8 mouse cellular contexts compared by ENCODE assay signal in genomic region chr2:131254329-131254713, GRCm38 (mm10). TPM values are rescaled to one million over a fixed set of nuclear protein-coding genes. Genes with fewer than 3 reads are reported as not detected.
A peak's percentile ranks its signal among the peaks of the same experiment; 100 is the strongest.
DNase-seq lines count a peak whose midpoint lies in the region; ATAC-seq lines count a peak whose summit lies in the region.

No protein-coding gene starts in this region.

- 0 out of 2 replicates have a peak overlapping the region, but pooled peaks have one; percentile 10 for H3K27ac ChIP-seq in midbrain, embryonic 10.5 days (replicated peaks)
- no peak overlapping the region for H3K27ac ChIP-seq in midbrain, embryonic 16.5 days (ENCODE audit: low read length)
- H3K27ac ChIP-seq in heart, embryonic 13.5 days (replicated peaks), result peak overlapping the region; percentile 73
- peak overlapping the region; percentile 69; the same call in 1 of the 2 replicates for H3K27ac ChIP-seq in limb, embryonic 12.5 days
- H3K27ac ChIP-seq in stomach, embryonic 14.5 days (ENCODE audit: low read length), result peak overlapping the region; percentile 81; the same call in 1 of the 2 replicates
- H3K27ac ChIP-seq in forebrain, embryonic 12.5 days, result no peak overlapping the region

- H3K9ac ChIP-seq in midbrain, embryonic 16.5 days (ENCODE audit: low read depth, low read length), result no peak overlapping the region
- peak overlapping the region; percentile 61 for H3K9ac ChIP-seq in heart, embryonic 13.5 days
- H3K9ac ChIP-seq in limb, embryonic 12.5 days (replicated peaks), result no peak overlapping the region
- no peak overlapping the region for H3K9ac ChIP-seq in stomach, embryonic 14.5 days (replicated peaks; ENCODE audit: low read depth, low read length)
- no peak overlapping the region for H3K9ac ChIP-seq in forebrain, embryonic 12.5 days

- no peak for DNase-seq in midbrain, embryonic 10.5 days (ENCODE audit: low spot score)
- no peak for DNase-seq in frontal cortex, postnatal 36 days (ENCODE audit: low spot score in 2 of 2)
- DNase-seq in thymus, postnatal 10 days (ENCODE audit: low spot score in 2 of 2), result no peak

- ATAC-seq in midbrain, embryonic 16.5 days, result no peak
- no peak for ATAC-seq in heart, embryonic 13.5 days (ENCODE audit: extremely low read depth, insufficient number of reproducible peaks, low FRiP score, low TSS enrichment)
- peak; percentile 49; the same call in 1 of the 2 replicates for ATAC-seq in limb, embryonic 12.5 days (ENCODE audit: insufficient number of reproducible peaks, insufficient read depth, low FRiP score, low TSS enrichment, low read depth)
- ATAC-seq in stomach, embryonic 14.5 days (ENCODE audit: insufficient number of reproducible peaks, insufficient read depth, low FRiP score, low read depth), result no peak
- no peak for ATAC-seq in forebrain, embryonic 12.5 days (ENCODE audit: low FRiP score)

- WGBS in midbrain, embryonic 10.5 days, result 88% methylated on average over 2 of the region's 2 CpGs
- 84% methylated on average over 2 of the region's 2 CpGs for WGBS in midbrain, embryonic 16.5 days
- WGBS in heart, embryonic 13.5 days, result 56% methylated on average over 2 of the region's 2 CpGs
- WGBS in limb, embryonic 12.5 days, result 34% methylated on average over 2 of the region's 2 CpGs
- 59% methylated on average over 2 of the region's 2 CpGs for whole genome bisulfite sequencing in stomach, embryonic 14.5 days
- WGBS in forebrain, embryonic 12.5 days, result 89% methylated on average over 2 of the region's 2 CpGs

- H3K36me3 ChIP-seq in midbrain, embryonic 10.5 days, result no peaks in the 10 kb centered on the region
- H3K36me3 ChIP-seq in midbrain, embryonic 16.5 days (ENCODE audit: control insufficient read depth, insufficient read depth, low read length), result no peaks in the 10 kb centered on the region
- peaks cover 7% of the 10 kb centered on the region for H3K36me3 ChIP-seq in heart, embryonic 13.5 days
- H3K36me3 ChIP-seq in limb, embryonic 12.5 days, result no peaks in the 10 kb centered on the region
- no peaks in the 10 kb centered on the region for H3K36me3 ChIP-seq in stomach, embryonic 14.5 days (ENCODE audit: control insufficient read depth, insufficient read depth, low read length)
- no peaks in the 10 kb centered on the region; the same call in 1 of the 2 replicates for H3K36me3 ChIP-seq in forebrain, embryonic 12.5 days (replicated peaks)

- H3K9me3 ChIP-seq in midbrain, embryonic 10.5 days (replicated peaks), result no peaks in the 10 kb centered on the region
- no peaks in the 10 kb centered on the region for H3K9me3 ChIP-seq in midbrain, embryonic 16.5 days (replicated peaks; ENCODE audit: control insufficient read depth, low read length, poor library complexity, severe bottlenecking)
- no peaks in the 10 kb centered on the region for H3K9me3 ChIP-seq in heart, embryonic 13.5 days
- no peaks in the 10 kb centered on the region for H3K9me3 ChIP-seq in limb, embryonic 12.5 days
- H3K9me3 ChIP-seq in stomach, embryonic 14.5 days (ENCODE audit: control insufficient read depth, low read depth, low read length), result no peaks in the 10 kb centered on the region
- H3K9me3 ChIP-seq in forebrain, embryonic 12.5 days, result no peaks in the 10 kb centered on the region

- no peaks in the 10 kb centered on the region for H3K27me3 ChIP-seq in midbrain, embryonic 10.5 days (ENCODE audit: low read depth, poor library complexity, severe bottlenecking)
- H3K27me3 ChIP-seq in midbrain, embryonic 16.5 days (ENCODE audit: control insufficient read depth, insufficient read depth, low read depth, low read length), result no peaks in the 10 kb centered on the region
- H3K27me3 ChIP-seq in heart, embryonic 13.5 days (replicated peaks), result no peaks in the 10 kb centered on the region
- H3K27me3 ChIP-seq in limb, embryonic 12.5 days, result no peaks in the 10 kb centered on the region
- no peaks in the 10 kb centered on the region for H3K27me3 ChIP-seq in stomach, embryonic 14.5 days (ENCODE audit: control insufficient read depth, insufficient read depth, low read length)
- H3K27me3 ChIP-seq in forebrain, embryonic 12.5 days, result no peaks in the 10 kb centered on the region

- H3K4me3 ChIP-seq in midbrain, embryonic 10.5 days, result no peak overlapping the region
- H3K4me3 ChIP-seq in midbrain, embryonic 16.5 days (ENCODE audit: low read depth, low read length), result no peak overlapping the region
- peak overlapping the region; percentile 11; the same call in 1 of the 2 replicates for H3K4me3 ChIP-seq in heart, embryonic 13.5 days
- H3K4me3 ChIP-seq in limb, embryonic 12.5 days (replicated peaks), result no peak overlapping the region
- H3K4me3 ChIP-seq in stomach, embryonic 14.5 days (ENCODE audit: low read depth, low read length), result no peak overlapping the region
- H3K4me3 ChIP-seq in forebrain, embryonic 12.5 days (replicated peaks), result no peak overlapping the region

- H3K4me1 ChIP-seq in midbrain, embryonic 10.5 days, result 0 out of 2 replicates have a peak, but pooled peaks cover 2% of the 10 kb centered on the region
- H3K4me1 ChIP-seq in midbrain, embryonic 16.5 days (ENCODE audit: control insufficient read depth, insufficient read depth, low read length), result no peaks in the 10 kb centered on the region
- peaks cover 36% of the 10 kb centered on the region for H3K4me1 ChIP-seq in heart, embryonic 13.5 days
- H3K4me1 ChIP-seq in limb, embryonic 12.5 days (replicated peaks), result peaks cover 17% of the 10 kb centered on the region
- H3K4me1 ChIP-seq in stomach, embryonic 14.5 days (ENCODE audit: control insufficient read depth, insufficient read depth, low read length), result peaks cover 10% of the 10 kb centered on the region; the same call in 1 of the 2 replicates
- H3K4me1 ChIP-seq in forebrain, embryonic 12.5 days, result no peaks in the 10 kb centered on the region; the same call in 1 of the 2 replicates

- no peak overlapping the region for H3K4me2 ChIP-seq in midbrain, embryonic 16.5 days (ENCODE audit: low read length)
- H3K4me2 ChIP-seq in heart, embryonic 13.5 days, result peak overlapping the region; percentile 54
- peak overlapping the region; percentile 22; the same call in 1 of the 2 replicates for H3K4me2 ChIP-seq in limb, embryonic 12.5 days
- 0 out of 2 replicates have a peak overlapping the region, but pooled peaks have one; percentile 16 for H3K4me2 ChIP-seq in stomach, embryonic 14.5 days (replicated peaks; ENCODE audit: low read depth, low read length)
- H3K4me2 ChIP-seq in forebrain, embryonic 12.5 days, result no peak overlapping the region

RNA-seq across cellular contexts. Expression of gene Pank2, which starts 8.0 kb away (rescaled TPM):
- polyA plus RNA-seq in midbrain, embryonic 10.5 days (2016; fragmentation: Nextera tagmentation; extraction: Ambion mirVana), result 43.6 and 49.1 TPM in 2 replicates
- polyA plus RNA-seq in midbrain, embryonic 16.5 days (2015; fragmentation: Nextera tagmentation; extraction: Ambion mirVana), result 20.3 and 22.6 TPM in 2 replicates
- polyA plus RNA-seq in heart, embryonic 13.5 days (2015; fragmentation: Nextera tagmentation; extraction: Ambion mirVana), result 20.8 and 25.1 TPM in 2 replicates
- polyA plus RNA-seq in limb, embryonic 12.5 days (2016; fragmentation: Nextera tagmentation; extraction: Ambion mirVana), result 59.7 and 65.6 TPM in 2 replicates
- polyA plus RNA-seq in stomach, embryonic 14.5 days (2014; fragmentation: Nextera tagmentation; extraction: Ambion mirVana), result 39.1 and 42.3 TPM in 2 replicates
- 58.5 and 70.4 TPM in 2 replicates for polyA plus RNA-seq in forebrain, embryonic 12.5 days (2016; fragmentation: Nextera tagmentation; extraction: Ambion mirVana)

RNA-seq across cellular contexts. Expression of gene Mavs, which starts 20.5 kb away (rescaled TPM):
- 20.6 and 21.4 TPM in 2 replicates for polyA plus RNA-seq in midbrain, embryonic 10.5 days (2016; fragmentation: Nextera tagmentation; extraction: Ambion mirVana)
- polyA plus RNA-seq in midbrain, embryonic 16.5 days (2015; fragmentation: Nextera tagmentation; extraction: Ambion mirVana), result 6.7 and 6.9 TPM in 2 replicates
- 18.8 and 20.1 TPM in 2 replicates for polyA plus RNA-seq in heart, embryonic 13.5 days (2015; fragmentation: Nextera tagmentation; extraction: Ambion mirVana)
- polyA plus RNA-seq in limb, embryonic 12.5 days (2016; fragmentation: Nextera tagmentation; extraction: Ambion mirVana), result 17.2 and 17.9 TPM in 2 replicates
- 15.2 and 15.5 TPM in 2 replicates for polyA plus RNA-seq in stomach, embryonic 14.5 days (2014; fragmentation: Nextera tagmentation; extraction: Ambion mirVana)
- 11.3 and 13.2 TPM in 2 replicates for polyA plus RNA-seq in forebrain, embryonic 12.5 days (2016; fragmentation: Nextera tagmentation; extraction: Ambion mirVana)

RNA-seq across cellular contexts. Expression of gene Ap5s1, which starts 47.4 kb away (rescaled TPM):
- polyA plus RNA-seq in midbrain, embryonic 10.5 days (2016; fragmentation: Nextera tagmentation; extraction: Ambion mirVana), result 25.9 and 28.9 TPM in 2 replicates
- polyA plus RNA-seq in midbrain, embryonic 16.5 days (2015; fragmentation: Nextera tagmentation; extraction: Ambion mirVana), result 33.0 and 34.7 TPM in 2 replicates
- polyA plus RNA-seq in heart, embryonic 13.5 days (2015; fragmentation: Nextera tagmentation; extraction: Ambion mirVana), result 32.0 and 35.2 TPM in 2 replicates
- 23.3 and 26.7 TPM in 2 replicates for polyA plus RNA-seq in limb, embryonic 12.5 days (2016; fragmentation: Nextera tagmentation; extraction: Ambion mirVana)
- 27.0 TPM in 2 replicates for polyA plus RNA-seq in stomach, embryonic 14.5 days (2014; fragmentation: Nextera tagmentation; extraction: Ambion mirVana)
- polyA plus RNA-seq in forebrain, embryonic 12.5 days (2016; fragmentation: Nextera tagmentation; extraction: Ambion mirVana), result 29.1 and 30.0 TPM in 2 replicates

Comparison
In these comparisons a context has a peak if more than half of its experiments do, and no peak if none do; other contexts are left out.
1. H3K27ac ChIP-seq: peak in midbrain, embryonic 10.5 days (single experiment), heart, embryonic 13.5 days (single experiment), limb, embryonic 12.5 days (single experiment) and stomach, embryonic 14.5 days (single experiment); none in midbrain, embryonic 16.5 days (single experiment) and forebrain, embryonic 12.5 days (single experiment).
2. H3K4me2 ChIP-seq: peak in heart, embryonic 13.5 days (single experiment), limb, embryonic 12.5 days (single experiment) and stomach, embryonic 14.5 days (single experiment); none in midbrain, embryonic 16.5 days (single experiment) and forebrain, embryonic 12.5 days (single experiment).